Mouse (Mus musculus) embryonic fibroblast, embryonic 13.5 days (primary cell): ENCODE measurements around the gene Phip. TPM values are rescaled to one million over a fixed set of nuclear protein-coding genes. Genes with fewer than 3 reads are reported as not detected.

Experiments
- H3K27ac ChIP-seq: 2 replicates; pipeline ENCODE4 v1.5.1; 2012; ENCODE audit warnings: low read length, control low read depth, inconsistent platforms; ENCODE audit not compliant: insufficient read depth
- H3K4me1 ChIP-seq: 2 replicates; pipeline ENCODE4 v1.6.1; 2011; ENCODE audit warnings: low read length; ENCODE audit not compliant: control insufficient read depth, insufficient read depth
- H3K4me3 ChIP-seq: 2 replicates; pipeline ENCODE4 v1.5.1; 2011; ENCODE audit warnings: mild to moderate bottlenecking, control low read depth, low read length; ENCODE audit not compliant: insufficient read depth
- CTCF ChIP-seq: IDR thresholded peaks from 2 replicates; pipeline ENCODE4 v1.5.1; 2011; ENCODE audit warnings: mild to moderate bottlenecking, control low read depth, low read length, moderate library complexity, borderline replicate concordance; ENCODE audit not compliant: insufficient read depth
- POLR2A ChIP-seq: IDR thresholded peaks from 2 replicates; pipeline ENCODE4 v1.6.1; 2011; ENCODE audit warnings: low read depth, mild to moderate bottlenecking, control low read depth, low read length, moderate library complexity
- polyA plus RNA-seq: library from polyadenylated mRNA; stranded (reverse); fragments of >200 nt; gene quantifications from 2 replicates; pipeline ENCODE4 v1.2.4, GENCODE M21; 2011; ENCODE audit warnings: low read depth; ENCODE audit not compliant: missing spikeins, insufficient read length

The Phip gene
- polyA plus RNA-seq, 1 experiment, result 66.6 TPM

- TF ChIP-seq CTCF (no peak), POLR2A (no peak)
- no peak overlapping the region for H3K4me3 ChIP-seq
- H3K4me1 ChIP-seq, result no peaks in the 10 kb centered on the region
- no peak overlapping the region for H3K27ac ChIP-seq
Measured at GRCm38 (mm10) chr9:82877078-82877477, 98.2 kb downstream of the Phip start.

GRCm38 (mm10) chr9:82867698-82868097 lies 107.6 kb downstream of the Phip start:
- TF ChIP-seq POLR2A (no peak), CTCF (no peak)

GRCm38 (mm10) chr9:82866121-82866520 lies 109.2 kb downstream of the Phip start:
- H3K4me1 ChIP-seq, result no peaks in the 10 kb centered on the region
- TF ChIP-seq POLR2A (no peak), CTCF (no peak)
- H3K27ac ChIP-seq, result no peak overlapping the region
- no peak overlapping the region for H3K4me3 ChIP-seq

More at GRCm38 (mm10) chr9:82867698-82868097, 107.6 kb downstream of the Phip start:
- no peaks in the 10 kb centered on the region for H3K4me1 ChIP-seq
- H3K27ac ChIP-seq, result no peak overlapping the region
- H3K4me3 ChIP-seq, result no peak overlapping the region

- TF ChIP-seq CTCF (no peak), POLR2A (no peak)
- no peak overlapping the region for H3K4me3 ChIP-seq
- H3K27ac ChIP-seq, result peak overlapping the region; percentile 8; the same call in 1 of the 2 replicates
- no peaks in the 10 kb centered on the region for H3K4me1 ChIP-seq
Measured at GRCm38 (mm10) chr9:82861775-82862430, 113.4 kb downstream of the Phip start.

GRCm38 (mm10) chr9:82861316-82861715 lies 114.0 kb downstream of the Phip start:
- Histone ChIP-seq H3K4me3 (no peak overlapping the region), H3K27ac (peak overlapping the region; percentile 8; the same call in 1 of the 2 replicates), H3K4me1 (no peaks in the 10 kb centered on the region)
- no peak for TF ChIP-seq CTCF
- TF ChIP-seq POLR2A, result no peak

- H3K4me3 ChIP-seq, result no peak overlapping the region
- no peak for TF ChIP-seq POLR2A
- TF ChIP-seq CTCF, result no peak
- H3K4me1 ChIP-seq, result no peaks in the 10 kb centered on the region
- 0 out of 2 replicates have a peak overlapping the region, but pooled peaks have one; percentile 8 for H3K27ac ChIP-seq
Measured at GRCm38 (mm10) chr9:82860805-82861204, 114.5 kb downstream of the Phip start.

- Histone ChIP-seq H3K4me3 (no peak overlapping the region), H3K27ac (no peak overlapping the region), H3K4me1 (no peaks in the 10 kb centered on the region)
- TF ChIP-seq POLR2A, result no peak
- TF ChIP-seq CTCF, result no peak
Measured at GRCm38 (mm10) chr9:82856241-82856640, 119.1 kb downstream of the Phip start.

GRCm38 (mm10) chr9:82854973-82855614 lies 120.2 kb downstream of the Phip start:
- no peak for TF ChIP-seq POLR2A
- TF ChIP-seq CTCF, result no peak
- Histone ChIP-seq H3K27ac (no peak overlapping the region), H3K4me3 (no peak overlapping the region), H3K4me1 (no peaks in the 10 kb centered on the region)

- no peaks in the 10 kb centered on the region for H3K4me1 ChIP-seq
- H3K27ac ChIP-seq, result no peak overlapping the region
- no peak overlapping the region for H3K4me3 ChIP-seq
- TF ChIP-seq CTCF (no peak), POLR2A (no peak)
Measured at GRCm38 (mm10) chr9:82854040-82854439, 121.3 kb downstream of the Phip start.

- Histone ChIP-seq H3K27ac (no peak overlapping the region), H3K4me3 (no peak overlapping the region), H3K4me1 (no peaks in the 10 kb centered on the region)
- TF ChIP-seq CTCF (no peak), POLR2A (no peak)
Measured at GRCm38 (mm10) chr9:82842671-82843070, 132.6 kb downstream of the Phip start.
